Comparison of ENCODE assay signal across 9 mouse cellular contexts in the genomic region with DNA sequence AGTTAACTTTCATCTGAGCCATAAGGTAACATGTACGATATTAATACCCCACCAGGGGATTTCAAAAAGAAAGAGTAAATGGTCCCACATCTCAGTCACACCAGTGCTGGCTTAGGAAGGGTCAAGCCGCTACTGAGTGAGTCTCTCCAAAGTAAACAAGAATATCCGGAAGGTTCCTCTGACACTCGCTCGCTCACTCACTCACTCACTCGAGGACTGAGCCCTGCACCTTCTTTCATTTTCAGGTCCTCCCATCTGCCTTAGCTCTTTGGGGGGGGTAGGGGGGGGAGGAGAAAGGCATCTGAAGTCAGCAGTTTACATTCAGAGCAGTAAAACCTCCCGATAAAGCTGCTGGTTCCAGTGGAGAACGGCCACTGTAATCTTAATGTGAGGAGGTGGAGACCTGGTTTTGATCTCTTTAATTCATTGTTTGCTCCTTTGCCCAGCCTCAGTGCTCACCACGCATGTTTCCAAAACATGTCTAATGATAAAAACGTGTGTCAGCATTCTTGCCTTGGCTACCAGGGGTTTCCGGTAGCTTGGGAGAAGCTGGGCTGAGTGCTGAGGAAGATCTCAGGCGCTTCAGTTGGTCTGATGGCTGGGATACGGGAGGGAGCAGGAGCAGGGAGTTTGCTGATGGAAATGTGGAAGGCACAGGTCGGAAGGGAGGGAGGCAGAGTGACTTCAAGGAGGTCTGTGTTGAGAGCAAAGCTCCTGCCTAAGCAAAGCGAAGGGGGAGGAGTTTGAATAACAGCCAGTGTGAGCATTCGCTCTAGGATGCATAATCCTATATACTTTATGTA.
DNase-seq lines count a peak whose midpoint lies in the region; ATAC-seq and TF ChIP-seq lines count a peak whose summit lies in the region.
"Had no signal": no experiment of that assay in that cellular context is flagged by ENCODE, and none has a peak within 500 bp of the region (broad histone marks: within the 10 kb centered on the region; RNA-seq: fewer than 3 reads in every experiment).

No protein-coding gene starts in this region.

- no peaks in the 10 kb centered on the region for H3K9me3 ChIP-seq in lung, postnatal 0 days (ENCODE audit: low read length)
- H3K9me3 ChIP-seq in forebrain, postnatal 0 days (ENCODE audit: low read length): no peaks in the 10 kb centered on the region
- H3K9me3 ChIP-seq in liver, embryonic 14.5 days (ENCODE audit: control insufficient read depth, low read length): no peaks in the 10 kb centered on the region

- no peak overlapping the region for H3K9ac ChIP-seq in lung, postnatal 0 days (replicated peaks; ENCODE audit: low read depth)
- H3K9ac ChIP-seq in forebrain, postnatal 0 days: no peak overlapping the region
- no peak overlapping the region for H3K9ac ChIP-seq in liver, embryonic 14.5 days (replicated peaks)

- peak overlapping the region; percentile 42 for H3K4me2 ChIP-seq in lung, postnatal 0 days (replicated peaks; ENCODE audit: low read depth, low read length)
- H3K4me2 ChIP-seq in forebrain, postnatal 0 days (ENCODE audit: low read depth): no peak overlapping the region
- H3K4me2 ChIP-seq in liver, embryonic 14.5 days (ENCODE audit: low read depth): peak overlapping the region; percentile 45

- peak overlapping the region; percentile 12; the same call in 1 of the 2 replicates for H3K4me3 ChIP-seq in lung, postnatal 0 days (ENCODE audit: low read depth, low read length)
- H3K4me3 ChIP-seq in forebrain, postnatal 0 days (ENCODE audit: low read depth, low read length): no peak overlapping the region
- H3K4me3 ChIP-seq in liver, embryonic 14.5 days (ENCODE audit: insufficient read depth in 1 of 2, low read depth in 2 of 2, low read length in 2 of 2): no peak overlapping the region

- H3K27ac ChIP-seq in lung, postnatal 0 days (ENCODE audit: low read length): no peak overlapping the region
- no peak overlapping the region for H3K27ac ChIP-seq in forebrain, postnatal 0 days (ENCODE audit: low read depth, low read length)
- no peak overlapping the region for H3K27ac ChIP-seq in liver, embryonic 14.5 days

- no peaks in the 10 kb centered on the region for H3K27me3 ChIP-seq in lung, postnatal 0 days (replicated peaks; ENCODE audit: insufficient read depth, low read length)
- no peaks in the 10 kb centered on the region for H3K27me3 ChIP-seq in forebrain, postnatal 0 days (ENCODE audit: insufficient read depth, low read length)
- no peaks in the 10 kb centered on the region for H3K27me3 ChIP-seq in liver, embryonic 14.5 days (ENCODE audit: control insufficient read depth, insufficient read depth, low read length)

- H3K36me3 ChIP-seq in lung, postnatal 0 days (ENCODE audit: insufficient read depth, low read length): no peaks in the 10 kb centered on the region
- H3K36me3 ChIP-seq in forebrain, postnatal 0 days (ENCODE audit: insufficient read depth): no peaks in the 10 kb centered on the region
- H3K36me3 ChIP-seq in liver, embryonic 14.5 days (replicated peaks; ENCODE audit: control insufficient read depth, insufficient read depth, low read depth): no peaks in the 10 kb centered on the region

- ATAC-seq in lung, postnatal 0 days: peak; percentile 48
- ATAC-seq in forebrain, postnatal 0 days: no peak; the same call in 1 of the 2 replicates
- ATAC-seq in liver, embryonic 14.5 days (ENCODE audit: insufficient read depth): no peak
- no peak for ATAC-seq in granulocyte monocyte progenitor cell, adult 5-6 weeks (replicated peaks; ENCODE audit: poor library complexity, severe bottlenecking)

- peaks cover 6% of the 10 kb centered on the region; the same call in 1 of the 2 replicates for H3K4me1 ChIP-seq in lung, postnatal 0 days (ENCODE audit: insufficient read depth, low read depth, low read length)
- H3K4me1 ChIP-seq in forebrain, postnatal 0 days (ENCODE audit: insufficient read depth): peaks cover 16% of the 10 kb centered on the region; the same call in 1 of the 2 replicates
- H3K4me1 ChIP-seq in liver, embryonic 14.5 days (replicated peaks; ENCODE audit: control insufficient read depth in 2 of 2, insufficient read depth in 2 of 2, low read length in 1 of 2): peaks cover 0 to 4% of the 10 kb centered on the region in 2 experiments; a peak in 2 of 4 replicates

- TF ChIP-seq EP300 in lung, postnatal 0 days (IDR thresholded peaks at IDR 0.05): no peak
- TF ChIP-seq EP300 in liver, embryonic 14.5 days (IDR thresholded peaks at IDR 0.05; ENCODE audit: low read depth): no peak

- no peak for TF ChIP-seq CTCF in lung, postnatal 0 days (IDR thresholded peaks at IDR 0.05)
- no peak for TF ChIP-seq CTCF in forebrain, postnatal 0 days (IDR thresholded peaks at IDR 0.05; ENCODE audit: low read depth)
- no peak for TF ChIP-seq CTCF in liver, embryonic 14.5 days (IDR thresholded peaks at IDR 0.05; ENCODE audit: low read depth)

- DNase-seq in lung, postnatal 0 days (ENCODE audit: low spot score): peak; percentile 46
- no peak for DNase-seq in lung, postnatal 4 days
- peak; percentile 27 for DNase-seq in forebrain, postnatal 0 days
- no peak for DNase-seq in liver, embryonic 14.5 days (ENCODE audit: low read depth in 3 of 3, low spot score in 3 of 3)
- DNase-seq in yolk sac, embryonic 10.5 days (ENCODE audit: low spot score): peak; percentile 28
- no peak for DNase-seq in left cerebral cortex, adult 18-20 months (ENCODE audit: low spot score in 2 of 2)
- no peak for DNase-seq in frontal cortex, postnatal 14 days (ENCODE audit: low spot score in 2 of 2)
- DNase-seq: left cerebral cortex, postnatal 4 days had no signal

- whole genome bisulfite sequencing in lung, postnatal 0 days: 10% methylated on average over 16 of the region's 16 CpGs
- WGBS in forebrain, postnatal 0 days: 39% methylated on average over 16 of the region's 16 CpGs
- 32% methylated on average over 16 of the region's 16 CpGs for WGBS in liver, embryonic 14.5 days (ENCODE audit: insufficient replicate concordance)

Comparison
In these comparisons a context has a peak if more than half of its experiments do, and no peak if none do; other contexts are left out.
1. DNase-seq: peak in lung, postnatal 0 days (single experiment), forebrain, postnatal 0 days (single experiment) and yolk sac, embryonic 10.5 days (single experiment); none in lung, postnatal 4 days (0 of 2), liver, embryonic 14.5 days (0 of 3), left cerebral cortex, adult 18-20 months (0 of 2) and frontal cortex, postnatal 14 days (0 of 2).